Mouse (Mus musculus) layer of hippocampus, adult 8-10 months (tissue): ENCODE results near the gene Eif4g1. TPM values are rescaled to one million over a fixed set of nuclear protein-coding genes. Genes with fewer than 3 reads are reported as not detected.

ENCODE experiments used
- DNase-seq, 2 experiments: peaks; one replicate each; pipeline ENCODE4 v3.0.0; 2022; ENCODE audit warnings: low spot score in 2 of 2
- total RNA-seq, 4 experiments: library from RNA; stranded (reverse); gene quantifications; 2 replicates each; pipeline ENCODE4 v1.2.4; 2022

Gene Eif4g1
- total RNA-seq, 4 experiments from 2014 or later: 273 to 282 (median 281) TPM

DNA sequence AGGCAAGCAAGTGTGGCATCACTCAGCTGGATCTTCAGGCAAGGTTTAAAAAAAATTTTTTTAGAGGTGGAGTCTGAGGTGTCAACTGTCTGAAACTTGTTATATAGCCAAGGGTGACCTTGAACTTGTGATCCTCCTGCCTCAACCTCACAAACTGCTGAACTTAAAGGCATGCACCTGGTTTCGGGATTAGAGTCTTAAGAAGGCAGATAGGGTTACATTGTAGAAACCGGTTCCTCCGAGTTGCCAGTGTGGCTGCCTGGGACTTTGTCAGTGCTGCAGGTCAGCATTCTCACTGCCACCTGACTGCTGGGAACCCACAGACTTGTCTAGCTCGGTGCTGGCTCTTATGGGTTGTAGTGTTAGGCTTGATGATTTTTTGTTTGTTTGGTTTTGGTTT, 55.1 kb downstream of the Eif4g1 start:
- no peak for DNase-seq

DNA sequence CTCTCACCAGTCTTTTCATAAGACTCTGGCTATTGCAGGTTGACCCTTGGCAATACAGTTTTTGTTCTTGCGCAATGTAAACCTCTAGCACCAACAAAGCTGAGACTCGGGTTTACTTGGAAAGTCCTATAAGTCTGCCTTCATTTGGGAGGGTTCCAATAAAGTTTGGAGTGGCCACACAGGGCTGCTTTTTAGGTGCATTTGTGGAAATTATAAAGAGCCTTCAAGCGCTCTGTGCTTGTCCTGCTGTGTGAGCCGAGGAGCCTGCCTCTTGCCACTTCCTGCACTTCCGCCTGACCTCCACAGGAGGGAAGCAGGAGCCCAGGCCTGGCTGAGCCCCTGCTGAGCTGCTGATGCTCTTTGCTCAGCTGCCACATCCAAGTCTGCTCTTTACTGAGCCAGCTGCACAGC, 56.2 kb downstream of the Eif4g1 start:
- DNase-seq: peak in 1 of 2 experiments; percentile 29

DNA sequence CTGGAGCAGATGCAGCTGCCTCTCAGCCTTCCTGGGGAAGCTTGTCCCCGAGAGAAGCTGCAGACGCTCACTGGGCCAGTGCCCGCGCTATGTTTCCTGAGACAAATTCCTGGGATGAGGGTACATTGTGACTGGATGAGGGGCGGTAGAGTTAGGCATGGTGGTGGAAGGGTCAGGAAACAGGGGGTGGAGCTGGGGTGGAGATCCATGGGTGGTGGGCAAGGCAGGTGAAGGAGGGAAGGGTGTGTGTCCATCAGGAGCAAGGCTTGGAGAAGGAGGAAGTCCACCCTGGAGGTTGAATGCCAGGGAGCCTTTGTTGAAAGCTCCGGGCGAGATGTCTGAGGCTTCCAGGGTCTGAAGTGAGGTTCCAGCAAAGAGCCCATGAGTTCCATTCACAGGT, 57.2 kb downstream of the Eif4g1 start:
- DNase-seq: no peak

DNA sequence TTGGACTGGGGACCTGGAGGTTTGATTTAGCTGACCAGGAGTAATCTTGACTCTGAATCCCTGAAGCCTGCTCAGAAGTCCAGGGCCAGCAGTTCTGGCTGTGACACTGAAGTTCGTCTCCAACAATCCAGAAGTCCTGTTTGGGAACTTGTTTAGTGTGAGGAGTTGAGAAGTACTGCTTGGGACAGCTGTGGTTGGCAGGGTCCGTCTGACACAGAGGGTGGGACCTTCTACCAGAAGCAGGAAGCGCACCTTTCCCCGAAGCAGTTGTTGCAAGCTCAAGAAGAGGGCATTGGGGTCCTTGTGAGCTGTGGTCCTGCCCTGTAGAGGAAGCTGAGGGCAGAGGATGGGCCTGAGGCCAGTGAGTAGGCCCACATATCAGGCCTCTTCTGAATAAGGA, 57.6 kb downstream of the Eif4g1 start:
- no peak for DNase-seq

DNA sequence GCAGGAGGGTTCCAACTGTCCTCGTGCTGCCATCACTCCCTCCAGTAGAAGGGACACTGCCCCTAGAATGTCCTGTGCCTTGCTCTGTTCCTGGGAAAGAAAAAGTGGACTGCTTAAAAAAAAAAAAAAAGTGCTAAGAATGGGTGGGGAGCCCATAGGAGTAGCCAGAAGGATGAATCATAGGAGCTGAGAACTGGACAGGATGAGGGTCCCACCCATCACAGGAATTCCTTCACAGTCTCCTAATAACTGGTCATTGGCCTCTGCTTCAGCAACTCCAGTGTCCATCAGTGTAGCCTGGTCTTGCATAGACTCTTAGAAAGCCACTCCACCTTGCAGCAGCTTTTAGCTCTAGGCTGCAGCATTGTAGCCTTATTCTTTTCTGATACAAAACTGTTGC, 58.3 kb downstream of the Eif4g1 start:
- no peak for DNase-seq

DNA sequence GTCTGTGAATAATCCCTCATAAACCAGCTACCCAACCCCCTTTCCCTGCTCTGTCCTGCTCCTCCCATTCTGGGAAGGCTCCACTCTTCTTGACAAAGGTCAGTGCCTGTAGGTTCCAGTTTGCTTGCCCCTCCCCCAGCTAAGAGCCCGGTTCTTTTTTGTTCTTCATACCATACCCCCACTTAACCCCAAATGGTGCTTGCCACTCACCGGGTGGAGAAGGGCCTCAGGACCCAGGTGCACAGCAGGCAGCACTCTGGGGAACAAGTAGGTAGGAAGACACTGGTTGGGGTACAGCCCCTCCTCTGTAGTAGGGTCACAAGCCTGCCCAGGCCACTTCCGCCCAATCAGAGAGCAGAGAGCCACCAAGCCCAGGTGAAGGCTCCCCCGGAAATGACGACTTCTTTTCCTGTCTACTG, 62.2 kb downstream of the Eif4g1 start:
- DNase-seq: no peak

DNA sequence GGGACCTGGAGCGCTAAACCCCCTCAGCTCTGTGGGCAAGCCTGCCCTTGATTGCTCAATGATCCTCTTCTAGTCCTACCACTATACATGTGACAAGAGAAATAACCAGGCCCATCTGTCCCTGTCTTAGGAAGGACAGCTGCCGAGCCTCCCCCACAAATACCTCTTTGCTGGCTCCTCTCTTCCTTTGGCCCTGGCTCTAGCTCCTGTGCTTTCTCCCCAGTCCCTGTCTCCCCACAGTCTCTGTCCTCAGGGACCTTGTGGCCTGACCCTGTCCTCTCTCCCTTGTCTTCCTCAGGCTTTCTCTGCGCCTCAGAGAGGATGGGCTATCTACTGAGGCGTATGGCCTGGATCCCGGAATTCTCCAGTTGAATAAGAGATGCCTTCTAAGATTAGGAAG, 63.6 kb downstream of the Eif4g1 start:
- peak in 1 of 2 experiments; percentile 55 for DNase-seq

DNA sequence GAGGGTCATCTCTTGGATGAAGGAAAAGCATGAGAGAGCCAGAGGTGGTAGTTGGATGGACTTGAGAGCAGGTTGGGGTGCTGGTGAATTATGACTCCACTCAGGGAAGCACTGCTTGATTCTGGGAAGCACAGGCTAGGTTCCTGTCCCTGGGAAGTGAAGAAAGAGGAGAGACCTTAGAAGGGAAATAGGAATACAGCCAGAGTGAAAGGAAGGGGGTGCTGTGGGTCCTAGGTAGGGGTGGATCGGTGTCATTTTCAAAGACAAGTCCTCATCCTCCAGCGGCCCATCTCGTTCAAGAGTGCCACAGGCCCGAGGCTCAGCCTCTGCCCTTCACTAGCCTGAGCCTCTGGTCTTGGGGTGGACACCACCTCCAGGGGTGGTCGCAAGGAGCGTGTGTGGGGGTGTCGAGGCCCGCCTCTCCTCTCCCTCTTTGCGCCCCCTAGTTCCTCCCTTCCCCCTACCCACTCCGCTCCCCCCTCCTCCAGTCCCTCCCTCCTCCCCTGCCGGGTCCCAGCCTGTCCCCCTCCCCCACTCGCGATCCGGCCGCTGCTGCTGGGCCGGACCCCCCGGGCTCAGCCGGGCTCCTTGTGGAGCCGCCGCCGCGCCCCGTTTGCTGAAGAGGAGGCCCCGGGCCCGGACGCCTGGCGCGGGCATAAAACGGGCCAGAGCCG, 64.3 kb downstream of the Eif4g1 start:
- DNase-seq: no peak

DNA sequence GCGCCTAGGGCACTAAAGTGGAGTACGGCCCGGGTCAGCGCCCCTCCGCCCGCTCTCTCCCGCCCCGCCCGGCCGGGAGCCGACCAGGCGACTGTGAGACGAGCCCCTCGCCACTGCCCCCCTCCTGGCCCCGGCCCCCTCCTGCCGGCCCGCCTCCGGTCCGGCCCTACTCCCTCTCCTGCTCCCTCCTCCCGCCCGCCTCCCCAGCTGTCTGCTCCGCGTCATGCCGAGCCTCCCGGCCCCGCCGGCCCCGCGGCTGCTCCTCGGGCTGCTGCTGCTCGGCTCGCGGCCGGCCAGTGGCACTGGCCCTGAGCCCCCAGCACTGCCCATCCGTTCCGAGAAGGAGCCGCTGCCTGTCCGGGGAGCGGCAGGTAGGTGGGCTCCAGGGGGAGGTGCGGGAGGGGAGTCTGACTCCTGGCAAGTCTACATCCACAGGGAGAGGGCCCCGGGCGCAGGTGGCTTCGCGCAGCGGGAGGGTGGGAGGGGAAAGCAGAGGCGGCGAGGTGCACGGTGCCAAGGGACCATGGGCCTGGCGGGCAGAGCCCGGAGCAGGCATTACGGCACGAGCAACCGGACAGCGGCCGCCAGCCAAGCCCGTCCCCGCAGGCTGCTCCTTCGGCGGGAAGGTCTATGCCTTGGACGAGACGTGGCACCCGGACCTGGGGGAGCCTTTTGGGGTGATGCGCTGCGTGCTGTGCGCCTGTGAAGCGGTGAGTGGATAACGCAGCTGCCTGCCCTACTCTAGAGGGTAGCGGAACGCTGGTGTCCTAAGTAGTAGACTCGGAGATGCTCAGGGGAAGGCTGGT, 65.0 kb downstream of the Eif4g1 start, which contains the start of gene Chrd:
Chrd (plus strand) TSS at position 203 of the 806 bp plus-strand sequence.
- DNase-seq: no peak

DNA sequence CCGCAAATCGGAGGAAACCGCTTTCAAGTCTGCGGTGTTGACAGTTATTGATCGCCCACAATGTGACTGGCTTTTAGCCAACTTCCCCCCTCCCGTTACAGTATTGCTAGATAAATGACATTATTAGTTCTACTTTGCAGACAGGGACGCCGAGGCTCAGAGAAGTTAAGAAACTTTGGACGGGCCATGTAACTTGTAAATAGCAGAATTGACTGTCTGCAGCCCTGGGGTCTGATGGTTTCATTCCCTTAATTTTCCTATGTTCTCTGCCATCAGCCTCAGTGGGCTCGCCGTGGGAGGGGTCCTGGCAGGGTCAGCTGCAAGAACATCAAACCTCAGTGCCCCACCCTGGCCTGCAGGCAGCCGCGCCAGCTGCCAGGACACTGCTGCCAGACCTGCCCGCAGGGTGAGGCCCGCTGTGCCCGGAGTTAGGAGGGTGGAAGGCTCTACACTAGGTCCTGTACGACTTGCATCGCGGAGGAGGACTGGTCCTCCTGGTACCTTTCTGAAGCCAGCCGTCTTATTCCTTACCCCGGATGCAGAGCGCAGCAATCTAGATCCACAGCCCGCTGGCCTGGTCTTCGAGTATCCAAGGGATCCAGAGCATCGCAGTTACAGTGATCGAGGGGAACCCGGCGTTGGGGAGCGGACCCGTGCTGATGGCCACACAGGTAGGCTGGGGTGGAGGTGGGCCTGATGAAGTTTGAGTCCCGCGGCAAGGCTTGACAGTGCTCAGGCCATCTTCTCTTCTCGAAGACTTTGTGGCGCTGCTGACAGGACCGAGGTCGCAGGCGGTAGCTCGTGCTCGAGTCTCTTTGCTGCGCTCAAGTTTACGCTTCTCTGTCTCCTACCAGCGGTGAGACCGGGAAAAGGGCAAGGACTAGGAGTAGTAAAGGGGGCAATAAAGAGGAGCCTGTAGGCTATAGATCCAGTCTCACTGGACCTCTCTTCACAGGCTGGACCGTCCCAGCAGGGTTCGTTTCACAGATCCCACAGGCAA, 65.9 kb downstream of the Eif4g1 start, which contains the start of gene Thpo:
Thpo (minus strand) TSS at position 781 of the 1,000 bp plus-strand sequence.
- DNase-seq: no peak

DNA sequence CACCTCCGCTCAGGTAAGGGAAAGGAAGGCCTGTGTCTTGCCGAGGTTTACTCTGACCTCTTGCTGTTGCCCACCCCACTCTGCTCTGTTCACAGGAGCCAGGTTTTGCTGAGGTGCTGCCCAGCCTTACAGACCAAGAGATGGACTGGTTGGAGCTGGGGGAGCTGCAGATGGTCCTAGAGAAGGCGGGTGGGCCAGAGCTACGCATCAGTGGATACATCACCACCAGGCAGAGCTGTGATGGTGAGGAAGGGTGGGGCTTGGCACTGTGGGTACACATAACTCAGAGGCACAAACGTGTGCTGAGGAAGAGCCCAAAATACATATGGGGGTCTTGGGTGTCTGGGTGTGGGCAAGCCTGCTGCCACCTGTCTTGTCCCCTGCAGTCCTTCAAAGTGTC, 67.5 kb downstream of the Eif4g1 start:
- DNase-seq: no peak

DNA sequence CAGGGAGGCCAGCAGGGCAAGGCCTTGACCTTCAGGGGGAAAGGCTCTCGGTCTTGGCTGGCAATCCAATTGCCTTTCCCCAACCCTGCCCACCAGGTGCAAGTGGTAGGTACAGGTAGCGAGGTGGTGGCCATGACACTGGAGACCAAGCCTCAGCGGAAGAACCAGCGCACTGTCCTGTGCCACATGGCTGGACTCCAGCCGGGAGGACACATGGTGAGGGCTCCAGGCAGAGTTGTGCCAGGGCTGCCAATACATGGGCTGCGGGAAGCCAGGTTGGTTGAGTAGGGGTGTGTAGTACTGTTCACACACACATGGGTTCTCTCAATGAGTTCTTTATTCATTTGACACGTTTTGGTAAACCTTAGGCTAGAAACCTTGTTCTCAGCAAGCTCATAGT, 68.1 kb downstream of the Eif4g1 start:
- no peak for DNase-seq

DNA sequence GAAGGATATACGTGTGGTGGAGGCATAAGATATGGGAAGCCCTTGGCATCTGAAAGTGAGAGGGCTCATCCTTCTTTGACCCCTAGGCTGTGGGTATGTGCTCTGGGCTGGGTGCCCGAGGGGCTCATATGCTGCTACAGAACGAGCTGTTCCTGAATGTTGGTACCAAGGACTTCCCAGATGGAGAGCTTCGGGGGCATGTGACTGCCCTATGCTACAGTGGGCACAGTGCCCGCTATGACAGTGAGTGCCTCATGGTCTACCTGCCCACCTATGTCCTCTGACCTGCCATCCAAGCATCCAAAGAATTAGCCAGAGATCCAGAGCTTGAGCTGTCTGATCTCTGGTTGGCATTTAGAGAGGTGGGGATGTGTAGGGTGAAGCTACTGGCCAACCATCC, 68.7 kb downstream of the Eif4g1 start:
- DNase-seq: no peak

DNA sequence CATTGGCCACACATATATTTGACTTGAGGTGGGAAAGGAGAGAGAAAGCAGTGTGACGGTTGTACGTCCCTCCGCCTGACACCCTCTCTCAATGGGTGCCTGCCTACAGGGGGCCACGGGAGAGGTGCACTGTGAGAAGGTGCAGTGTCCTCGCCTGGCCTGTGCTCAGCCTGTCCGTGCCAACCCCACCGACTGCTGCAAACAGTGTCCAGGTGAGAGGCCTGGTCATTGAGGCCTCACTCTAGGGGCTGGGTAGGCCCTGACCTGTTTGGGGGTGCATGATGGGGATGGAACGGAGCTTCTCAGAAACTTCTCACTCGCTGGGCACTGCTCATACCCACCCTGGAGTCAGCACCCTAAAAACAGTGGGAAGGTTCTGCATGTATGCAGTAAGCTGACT, 71.7 kb downstream of the Eif4g1 start:
- DNase-seq: no peak

Other genes with a start within 250 kb of the Eif4g1 start
- 100 to 1,000 TPM; 202 to 301 (median 225) TPM for gene Abcc5, start 241.9 kb upstream of the Eif4g1 start, total RNA-seq
- gene Eif2b5, start 169.5 kb upstream of the Eif4g1 start, total RNA-seq: 10 to 100 TPM; 48.2 to 57.6 (median 55.7) TPM
- 10 to 100 TPM; 50.2 to 61.7 (median 53.6) TPM for gene Dvl3, start 151.3 kb upstream of the Eif4g1 start, total RNA-seq
- 100 to 1,000 TPM; 669 to 728 (median 710) TPM for gene Ap2m1, start 132.8 kb upstream of the Eif4g1 start, total RNA-seq
- 100 to 1,000 TPM in 2 of 4 experiments, 10 to 100 TPM in 2; 90.6 to 109 (median 98.4) TPM for gene Abcf3, start 119.7 kb upstream of the Eif4g1 start, total RNA-seq
- gene Vwa5b2, start 78.8 kb upstream of the Eif4g1 start, total RNA-seq: 10 to 100 TPM; 35.1 to 40.2 (median 37.2) TPM
- gene Eef1akmt4, start 56.7 kb upstream of the Eif4g1 start, total RNA-seq: 1 to 10 TPM; 2.1 to 3.3 (median 2.8) TPM
- gene Gm49333, start 56.7 kb upstream of the Eif4g1 start, total RNA-seq: not detected
- 10 to 100 TPM; 10.9 to 15.6 (median 11.9) TPM for gene Alg3, start 56.6 kb upstream of the Eif4g1 start, total RNA-seq
- 10 to 100 TPM; 84.3 to 94.8 (median 91.1) TPM for gene Camk2n2, start 47.0 kb upstream of the Eif4g1 start, total RNA-seq
- gene Ece2, start 38.5 kb upstream of the Eif4g1 start, total RNA-seq: 10 to 100 TPM; 31.2 to 43.5 (median 34.1) TPM
- gene Psmd2, start 16.7 kb upstream of the Eif4g1 start, total RNA-seq: 100 to 1,000 TPM; 222 to 231 (median 228) TPM
- 100 to 1,000 TPM; 395 to 431 (median 412) TPM for gene Fam131a, start 24.9 kb downstream of the Eif4g1 start, total RNA-seq
- gene Polr2h, start 49.4 kb downstream of the Eif4g1 start, total RNA-seq: 10 to 100 TPM; 18.6 to 29.3 (median 22.7) TPM
- gene Clcn2, start 49.4 kb downstream of the Eif4g1 start, total RNA-seq: 100 to 1,000 TPM in 1 of 4 experiments, 10 to 100 TPM in 3; 83.1 to 103 (median 87.5) TPM
- 100 to 1,000 TPM in 2 of 4 experiments, 10 to 100 TPM in 2; 77.0 to 106 (median 95.3) TPM for gene Chrd, start 64.8 kb downstream of the Eif4g1 start, total RNA-seq
- 10 to 100 TPM in 3 of 4 experiments, 1 to 10 TPM in 1; 9.9 to 15.1 (median 13.2) TPM for gene Thpo, start 66.2 kb downstream of the Eif4g1 start, total RNA-seq